Mouse (Mus musculus) NIH3T3 (cell line): Measurements from ENCODE around the gene Rfxank.

Source experiments
- DNase-seq: peaks from one replicate; pipeline ENCODE4 v3.0.0-alpha.2; 2012; ENCODE audit warnings: low read depth

Gene Rfxank

GRCm38 (mm10) chr8:70139026-70139857 is at the start of gene Rfxank, which contains the start of the genes Borcs8 and Mef2b:
Gene Rfxank, minus strand, starts transcription at chr8:70139154.
Gene Borcs8, plus strand, starts transcription at chr8:70139499.
Gene Mef2b, plus strand, starts transcription at chr8:70139711.
- peak; percentile 100 for DNase-seq

GRCm38 (mm10) chr8:70188707-70189106 is 49.8 kb upstream of the Rfxank start:
- DNase-seq: no peak

- DNase-seq: no peak
Observed at GRCm38 (mm10) chr8:70183194-70183593, 44.2 kb upstream of the Rfxank start.

GRCm38 (mm10) chr8:70181903-70182252 is 42.9 kb upstream of the Rfxank start:
- DNase-seq: no peak

- DNase-seq: no peak
Observed at GRCm38 (mm10) chr8:70181212-70181902, 42.4 kb upstream of the Rfxank start.

GRCm38 (mm10) chr8:70179082-70179481 is 40.1 kb upstream of the Rfxank start:
- DNase-seq: peak; percentile 53

GRCm38 (mm10) chr8:70178231-70178630 is 39.3 kb upstream of the Rfxank start:
- no peak for DNase-seq

GRCm38 (mm10) chr8:70174079-70174478 is 35.1 kb upstream of the Rfxank start:
- DNase-seq: no peak

- no peak for DNase-seq
Observed at GRCm38 (mm10) chr8:70173320-70173719, 34.4 kb upstream of the Rfxank start.

- DNase-seq: peak; percentile 97
Observed at GRCm38 (mm10) chr8:70172043-70172681, 33.2 kb upstream of the Rfxank start, which contains the start of gene Tmem161a. Gene Tmem161a, plus strand, starts transcription at chr8:70172356.

GRCm38 (mm10) chr8:70171240-70171639 is 32.3 kb upstream of the Rfxank start:
- DNase-seq: no peak

GRCm38 (mm10) chr8:70170748-70171147 is 31.8 kb upstream of the Rfxank start:
- DNase-seq: no peak

- no peak for DNase-seq
Observed at GRCm38 (mm10) chr8:70170116-70170515, 31.2 kb upstream of the Rfxank start.

GRCm38 (mm10) chr8:70166504-70167110 is 27.7 kb upstream of the Rfxank start:
- peak; percentile 87 for DNase-seq

- peak; percentile 46 for DNase-seq
Observed at GRCm38 (mm10) chr8:70163316-70163715, 24.4 kb upstream of the Rfxank start.

GRCm38 (mm10) chr8:70160015-70160414 is 21.1 kb upstream of the Rfxank start:
- DNase-seq: no peak

- DNase-seq: no peak
Observed at GRCm38 (mm10) chr8:70159211-70159610, 20.3 kb upstream of the Rfxank start.

- DNase-seq: peak; percentile 73
Observed at GRCm38 (mm10) chr8:70158069-70158853, 19.3 kb upstream of the Rfxank start.

- no peak for DNase-seq
Observed at GRCm38 (mm10) chr8:70157240-70157800, 18.4 kb upstream of the Rfxank start.

- DNase-seq: peak; percentile 86
Observed at GRCm38 (mm10) chr8:70152537-70153257, 13.7 kb upstream of the Rfxank start.
